Mouse (Mus musculus): Measurements from ENCODE around the gene Ube2q2. TPM values are rescaled to one million over a fixed set of nuclear protein-coding genes. Genes with fewer than 3 reads are reported as not detected.

Ube2q2 gene
- total and polyA plus RNA-seq, 2 experiments from 2014 or later = 32.3 to 34.1 TPM

- 94% methylated on average over 1 of the region's 1 CpGs for WGBS
- ATAC-seq = no peak
- Histone ChIP-seq H3K27me3 (ENCODE audit: insufficient read depth, low read length) (no peaks in the 10 kb centered on the region), H3K9ac (no peak overlapping the region), H3K27ac (ENCODE audit: low read depth, low read length) (no peak overlapping the region), H3K4me3 (ENCODE audit: low read depth, low read length) (no peak overlapping the region), H3K4me2 (ENCODE audit: low read depth) (no peak overlapping the region), H3K9me3 (ENCODE audit: low read length) (no peaks in the 10 kb centered on the region), H3K36me3 (ENCODE audit: insufficient read depth) (no peaks in the 10 kb centered on the region), H3K4me1 (ENCODE audit: insufficient read depth) (no peaks in the 10 kb centered on the region)
- no peak for TF ChIP-seq CTCF (IDR thresholded peaks at IDR 0.05; ENCODE audit: low read depth)
- no peak for DNase-seq
Measured at GRCm38 (mm10) chr9:55172195-55172685, 23.6 kb downstream of the Ube2q2 start.

- Histone ChIP-seq H3K27ac (ENCODE audit: low read depth, low read length) (no peak overlapping the region), H3K4me3 (ENCODE audit: low read depth, low read length) (no peak overlapping the region), H3K36me3 (ENCODE audit: insufficient read depth) (no peaks in the 10 kb centered on the region), H3K27me3 (ENCODE audit: insufficient read depth, low read length) (no peaks in the 10 kb centered on the region), H3K9ac (no peak overlapping the region), H3K9me3 (ENCODE audit: low read length) (no peaks in the 10 kb centered on the region), H3K4me1 (ENCODE audit: insufficient read depth) (no peaks in the 10 kb centered on the region), H3K4me2 (ENCODE audit: low read depth) (no peak overlapping the region)
- TF ChIP-seq CTCF (IDR thresholded peaks at IDR 0.05; ENCODE audit: low read depth) = no peak
- 45% methylated on average over 2 of the region's 2 CpGs for WGBS
- DNase-seq (no peak), ATAC-seq (no peak)
Measured at GRCm38 (mm10) chr9:55174235-55174634, 25.6 kb downstream of the Ube2q2 start.

- H3K9me3 ChIP-seq (ENCODE audit: low read length) = no peaks in the 10 kb centered on the region
- H3K27me3 ChIP-seq (ENCODE audit: insufficient read depth, low read length) = no peaks in the 10 kb centered on the region
- DNase-seq (no peak), ATAC-seq (no peak)
- no peak overlapping the region for H3K27ac ChIP-seq (ENCODE audit: low read depth, low read length)
- H3K36me3 ChIP-seq (ENCODE audit: insufficient read depth) = peaks cover 10% of the 10 kb centered on the region; the same call in 1 of the 2 replicates
- H3K4me3 ChIP-seq (ENCODE audit: low read depth, low read length) = no peak overlapping the region
- H3K4me2 ChIP-seq (ENCODE audit: low read depth) = no peak overlapping the region
- no peaks in the 10 kb centered on the region for H3K4me1 ChIP-seq (ENCODE audit: insufficient read depth)
- no peak for TF ChIP-seq CTCF (IDR thresholded peaks at IDR 0.05; ENCODE audit: low read depth)
- no peak overlapping the region for H3K9ac ChIP-seq
- WGBS = 93% methylated on average over 3 of the region's 3 CpGs
Measured at GRCm38 (mm10) chr9:55195876-55196275, 47.2 kb downstream of the Ube2q2 start.

- H3K4me3 ChIP-seq (ENCODE audit: low read depth, low read length) = no peak overlapping the region
- TF ChIP-seq CTCF (IDR thresholded peaks at IDR 0.05; ENCODE audit: low read depth) = no peak
- H3K9me3 ChIP-seq (ENCODE audit: low read length) = no peaks in the 10 kb centered on the region
- no peak for DNase-seq
- no peak overlapping the region for H3K9ac ChIP-seq
- 92% methylated on average over 1 of the region's 1 CpGs for WGBS
- H3K36me3 ChIP-seq (ENCODE audit: insufficient read depth) = 0 out of 2 replicates have a peak, but pooled peaks cover 4% of the 10 kb centered on the region
- H3K4me1 ChIP-seq (ENCODE audit: insufficient read depth) = no peaks in the 10 kb centered on the region
- no peak overlapping the region for H3K27ac ChIP-seq (ENCODE audit: low read depth, low read length)
- H3K4me2 ChIP-seq (ENCODE audit: low read depth) = no peak overlapping the region
- no peak for ATAC-seq
- no peaks in the 10 kb centered on the region for H3K27me3 ChIP-seq (ENCODE audit: insufficient read depth, low read length)
Measured at GRCm38 (mm10) chr9:55198260-55198659, 49.6 kb downstream of the Ube2q2 start.

GRCm38 (mm10) chr9:55199348-55199747, 50.7 kb downstream of the Ube2q2 start:
- Histone ChIP-seq H3K9me3 (ENCODE audit: low read length) (no peaks in the 10 kb centered on the region), H3K27ac (ENCODE audit: low read depth, low read length) (no peak overlapping the region), H3K9ac (no peak overlapping the region), H3K4me3 (ENCODE audit: low read depth, low read length) (no peak overlapping the region), H3K4me2 (ENCODE audit: low read depth) (no peak overlapping the region), H3K4me1 (ENCODE audit: insufficient read depth) (no peaks in the 10 kb centered on the region), H3K36me3 (ENCODE audit: insufficient read depth) (peaks cover 6% of the 10 kb centered on the region; the same call in 1 of the 2 replicates), H3K27me3 (ENCODE audit: insufficient read depth, low read length) (no peaks in the 10 kb centered on the region)
- DNase-seq (peak; percentile 5), ATAC-seq (no peak)
- no peak for TF ChIP-seq CTCF (IDR thresholded peaks at IDR 0.05; ENCODE audit: low read depth)
- WGBS = 60% methylated on average over 2 of the region's 2 CpGs

- Histone ChIP-seq H3K4me1 (ENCODE audit: insufficient read depth) (peaks cover 13% of the 10 kb centered on the region), H3K4me2 (ENCODE audit: low read depth) (peak overlapping the region; percentile 83)
- 2% methylated on average over 2 of the region's 2 CpGs for WGBS
Measured at GRCm38 (mm10) chr9:55208458-55208789, 59.8 kb downstream of the Ube2q2 start.

GRCm38 (mm10) chr9:55208790-55209481, 60.3 kb downstream of the Ube2q2 start, which contains the start of gene Fbxo22:
Gene Fbxo22 (plus strand): TSS chr9:55208925.
- Histone ChIP-seq H3K4me1 (ENCODE audit: insufficient read depth) (peaks cover 13% of the 10 kb centered on the region), H3K27ac (ENCODE audit: low read depth, low read length) (peak within 1 kb of the TSS; percentile 76), H3K4me3 (ENCODE audit: low read depth, low read length) (peak within 1 kb of the TSS; percentile 83), H3K9me3 (ENCODE audit: low read length) (no peaks in the 10 kb centered on the region), H3K36me3 (ENCODE audit: insufficient read depth) (peaks cover 11% of the 10 kb centered on the region; the same call in 1 of the 2 replicates), H3K27me3 (ENCODE audit: insufficient read depth, low read length) (no peaks in the 10 kb centered on the region), H3K9ac (peak within 1 kb of the TSS; percentile 89), H3K4me2 (ENCODE audit: low read depth) (peak within 1 kb of the TSS; percentile 83)
- peak; percentile 54 for TF ChIP-seq CTCF (IDR thresholded peaks at IDR 0.05; ENCODE audit: low read depth)
- DNase-seq (peak; percentile 90), ATAC-seq (peak; percentile 100)
- WGBS = under 1% methylated on average over 65 of the region's 65 CpGs

More at GRCm38 (mm10) chr9:55208458-55208789, 59.8 kb downstream of the Ube2q2 start:
- Histone ChIP-seq H3K4me3 (ENCODE audit: low read depth, low read length) (peak overlapping the region; percentile 83), H3K36me3 (ENCODE audit: insufficient read depth) (peaks cover 11% of the 10 kb centered on the region; the same call in 1 of the 2 replicates), H3K27me3 (ENCODE audit: insufficient read depth, low read length) (no peaks in the 10 kb centered on the region), H3K27ac (ENCODE audit: low read depth, low read length) (peak overlapping the region; percentile 76), H3K9ac (peak overlapping the region; percentile 89), H3K9me3 (ENCODE audit: low read length) (no peaks in the 10 kb centered on the region)
- peak; percentile 34 for ATAC-seq
- DNase-seq = no peak
- no peak for TF ChIP-seq CTCF (IDR thresholded peaks at IDR 0.05; ENCODE audit: low read depth)
